In genomic region chrX:38426043-38426442, GRCm38 (mm10) we compare ENCODE assay signal across 23 mouse cellular contexts. TPM values are rescaled to one million over a fixed set of nuclear protein-coding genes. Genes with fewer than 3 reads are reported as not detected.
DNase-seq lines count a peak whose midpoint lies in the region; ATAC-seq and TF ChIP-seq lines count a peak whose summit lies in the region.
"Had no signal": no experiment of that assay in that cellular context is flagged by ENCODE, and none has a peak within 500 bp of the region (broad histone marks: within the 10 kb centered on the region; RNA-seq: fewer than 3 reads in every experiment).

No protein-coding gene starts in this region.

- WGBS in liver, postnatal 0 days (ENCODE audit: insufficient replicate concordance), result 82% methylated on average over 1 of the region's 1 CpGs

- H3K36me3 ChIP-seq in liver, postnatal 0 days (replicated peaks; ENCODE audit: insufficient read depth, low read length), result peaks cover 14% of the 10 kb centered on the region
- H3K36me3 ChIP-seq: forebrain, embryonic 15.5 days had no signal

- H3K4me3 ChIP-seq in liver, postnatal 0 days (ENCODE audit: low read depth, low read length), result no peak overlapping the region
- H3K4me3 ChIP-seq: embryonic facial prominence, embryonic 10.5 days; embryonic facial prominence, embryonic 12.5 days; forebrain, embryonic 13.5 days; forebrain, embryonic 15.5 days had no signal

- TF ChIP-seq CTCF in liver, postnatal 0 days (IDR thresholded peaks at IDR 0.05; ENCODE audit: low read depth), result no peak

- ATAC-seq in liver, postnatal 0 days, result peak; percentile 55; the same call in 1 of the 2 replicates
- ATAC-seq: activated CD4-positive, CD25-positive, alpha-beta regulatory T cell, adult 4 months; CD4-positive, CD25-positive, alpha-beta regulatory T cell, adult 4 months; forebrain, embryonic 13.5 days; forebrain, embryonic 15.5 days; forebrain, postnatal 0 days; Patski had no signal

- DNase-seq in adrenal gland, adult 2 months, result peak; percentile 30
- no peak for DNase-seq in adrenal gland, postnatal 4 days (ENCODE audit: low spot score in 2 of 2)
- peak; percentile 38 for DNase-seq in kidney, adult 9 months
- no peak for DNase-seq in kidney, adult 8-10 months
- no peak for DNase-seq in liver, postnatal 0 days
- no peak for DNase-seq in liver
- DNase-seq: adrenal gland, postnatal 25 days; B cell, adult 2 months; cerebellum, adult 11-12 months; cerebellum, adult 2 months; cerebellum, adult 9-10 months; cerebellum, postnatal 10 days; cerebellum, postnatal 25 days; forebrain, postnatal 0 days had no signal

- H3K27ac ChIP-seq in liver, postnatal 0 days (ENCODE audit: low read depth), result no peak overlapping the region
- H3K27ac ChIP-seq: embryonic facial prominence, embryonic 10.5 days; embryonic facial prominence, embryonic 12.5 days; forebrain, embryonic 13.5 days; forebrain, embryonic 15.5 days had no signal

- H3K4me2 ChIP-seq in liver, postnatal 0 days (ENCODE audit: low read depth, low read length), result no peak overlapping the region
- H3K4me2 ChIP-seq: embryonic facial prominence, embryonic 12.5 days; forebrain, embryonic 13.5 days; forebrain, embryonic 15.5 days had no signal

- H3K9ac ChIP-seq in liver, postnatal 0 days (replicated peaks), result no peak overlapping the region
- H3K9ac ChIP-seq: embryonic facial prominence, embryonic 12.5 days; forebrain, embryonic 13.5 days; forebrain, embryonic 15.5 days; forebrain, postnatal 0 days had no signal

- H3K27me3 ChIP-seq in liver, postnatal 0 days (ENCODE audit: insufficient read depth, low read length), result no peaks in the 10 kb centered on the region
- H3K27me3 ChIP-seq: CH12.LX; embryonic facial prominence, embryonic 12.5 days; forebrain, embryonic 13.5 days; forebrain, embryonic 15.5 days had no signal

- H3K4me1 ChIP-seq in liver, postnatal 0 days (ENCODE audit: insufficient read depth), result no peaks in the 10 kb centered on the region
- H3K4me1 ChIP-seq: embryonic facial prominence, embryonic 10.5 days; embryonic facial prominence, embryonic 12.5 days; forebrain, embryonic 13.5 days; forebrain, embryonic 15.5 days had no signal

- no peaks in the 10 kb centered on the region for H3K9me3 ChIP-seq in liver, postnatal 0 days (ENCODE audit: low read length)
- H3K9me3 ChIP-seq: embryonic facial prominence, embryonic 10.5 days; embryonic facial prominence, embryonic 12.5 days; forebrain, embryonic 13.5 days; forebrain, embryonic 15.5 days; G1E had no signal

- TF ChIP-seq EP300 in liver, postnatal 0 days (IDR thresholded peaks at IDR 0.05; ENCODE audit: low read depth), result no peak

RNA-seq across cellular contexts. Expression of gene Lamp2, which starts 30.2 kb away (rescaled TPM):
- 100 to 1,000 TPM; 264 to 266 TPM for total RNA-seq in adrenal gland, adult 2 months (2021)
- 22.5 and 32.0 TPM in 2 replicates for polyA plus RNA-seq in adrenal gland, adult 2 months (2012; rRNA removed)
- total RNA-seq in adrenal gland, postnatal 4 days (2021), result 100 to 1,000 TPM; 173 to 184 TPM
- polyA plus RNA-seq in liver, postnatal 0 days (2015; fragmentation: Nextera tagmentation; extraction: Ambion mirVana), result 208 and 213 TPM in 2 replicates

Comparison
In these comparisons a context has a peak if more than half of its experiments do, and no peak if none do; other contexts are left out.
1. DNase-seq: peak in adrenal gland, adult 2 months (single experiment) and kidney, adult 9 months (single experiment); none in adrenal gland, postnatal 4 days (0 of 2), kidney, adult 8-10 months (0 of 2), liver, postnatal 0 days (single experiment) and liver (single experiment).